Mouse (Mus musculus): ENCODE measurements around the gene Fam69a. TPM values are rescaled to one million over a fixed set of nuclear protein-coding genes. Genes with fewer than 3 reads are reported as not detected.

Fam69a gene
- polyA plus RNA-seq, 1 experiment: 0.30 TPM

GRCm38 (mm10) chr5:107936625-107937389, 50.1 kb downstream of the Fam69a start:
- Histone ChIP-seq H3K4me1 (ENCODE audit: control insufficient read depth, insufficient read depth, insufficient read length, low read length) (no peaks in the 10 kb centered on the region), H3K27me3 (ENCODE audit: control insufficient read depth, insufficient read depth, low read length) (no peaks in the 10 kb centered on the region), H3K36me3 (ENCODE audit: control insufficient read depth, insufficient read depth, low read length) (no peaks in the 10 kb centered on the region), H3K4me3 (ENCODE audit: low read depth, low read length) (no peak overlapping the region), H3K27ac (ENCODE audit: insufficient read depth, low read depth, low read length) (no peak overlapping the region)
- WGBS: 87% methylated on average over 10 of the region's 10 CpGs
- TF ChIP-seq CTCF (IDR thresholded peaks at IDR 0.05; ENCODE audit: extremely low read depth, insufficient read length, insufficient replicate concordance, low read depth, low read length): no peak
- no peak for TF ChIP-seq POLR2A (IDR thresholded peaks at IDR 0.05; ENCODE audit: low read depth, low read length)

- Histone ChIP-seq H3K27me3 (ENCODE audit: control insufficient read depth, insufficient read depth, low read length) (no peaks in the 10 kb centered on the region), H3K27ac (ENCODE audit: insufficient read depth, low read depth, low read length) (no peak overlapping the region), H3K4me1 (ENCODE audit: control insufficient read depth, insufficient read depth, insufficient read length, low read length) (no peaks in the 10 kb centered on the region), H3K36me3 (ENCODE audit: control insufficient read depth, insufficient read depth, low read length) (no peaks in the 10 kb centered on the region), H3K4me3 (ENCODE audit: low read depth, low read length) (no peak overlapping the region)
- WGBS: 91% methylated on average over 10 of the region's 10 CpGs
- TF ChIP-seq CTCF (IDR thresholded peaks at IDR 0.05; ENCODE audit: extremely low read depth, insufficient read length, insufficient replicate concordance, low read depth, low read length): no peak
- no peak for TF ChIP-seq POLR2A (IDR thresholded peaks at IDR 0.05; ENCODE audit: low read depth, low read length)
Measured at GRCm38 (mm10) chr5:107934770-107935543, 51.9 kb downstream of the Fam69a start.

- TF ChIP-seq CTCF (IDR thresholded peaks at IDR 0.05; ENCODE audit: extremely low read depth, insufficient read length, insufficient replicate concordance, low read depth, low read length) (no peak), POLR2A (IDR thresholded peaks at IDR 0.05; ENCODE audit: low read depth, low read length) (no peak)
- Histone ChIP-seq H3K4me3 (ENCODE audit: low read depth, low read length) (no peak overlapping the region), H3K27me3 (ENCODE audit: control insufficient read depth, insufficient read depth, low read length) (no peaks in the 10 kb centered on the region), H3K27ac (ENCODE audit: insufficient read depth, low read depth, low read length) (no peak overlapping the region), H3K4me1 (ENCODE audit: control insufficient read depth, insufficient read depth, insufficient read length, low read length) (no peaks in the 10 kb centered on the region), H3K36me3 (ENCODE audit: control insufficient read depth, insufficient read depth, low read length) (no peaks in the 10 kb centered on the region)
- 78% methylated on average over 4 of the region's 4 CpGs for WGBS
Measured at GRCm38 (mm10) chr5:107933202-107933974, 53.5 kb downstream of the Fam69a start.

GRCm38 (mm10) chr5:107932556-107932955, 54.3 kb downstream of the Fam69a start:
- WGBS: 50% methylated on average over 2 of the region's 2 CpGs
- Histone ChIP-seq H3K27ac (ENCODE audit: insufficient read depth, low read depth, low read length) (no peak overlapping the region), H3K36me3 (ENCODE audit: control insufficient read depth, insufficient read depth, low read length) (no peaks in the 10 kb centered on the region), H3K4me1 (ENCODE audit: control insufficient read depth, insufficient read depth, insufficient read length, low read length) (no peaks in the 10 kb centered on the region), H3K27me3 (ENCODE audit: control insufficient read depth, insufficient read depth, low read length) (no peaks in the 10 kb centered on the region), H3K4me3 (ENCODE audit: low read depth, low read length) (no peak overlapping the region)
- no peak for TF ChIP-seq CTCF (IDR thresholded peaks at IDR 0.05; ENCODE audit: extremely low read depth, insufficient read length, insufficient replicate concordance, low read depth, low read length)
- TF ChIP-seq POLR2A (IDR thresholded peaks at IDR 0.05; ENCODE audit: low read depth, low read length): no peak

- Histone ChIP-seq H3K36me3 (ENCODE audit: control insufficient read depth, insufficient read depth, low read length) (no peaks in the 10 kb centered on the region), H3K27ac (ENCODE audit: insufficient read depth, low read depth, low read length) (no peak overlapping the region), H3K27me3 (ENCODE audit: control insufficient read depth, insufficient read depth, low read length) (no peaks in the 10 kb centered on the region), H3K4me1 (ENCODE audit: control insufficient read depth, insufficient read depth, insufficient read length, low read length) (no peaks in the 10 kb centered on the region), H3K4me3 (ENCODE audit: low read depth, low read length) (no peak overlapping the region)
- no peak for TF ChIP-seq CTCF (IDR thresholded peaks at IDR 0.05; ENCODE audit: extremely low read depth, insufficient read length, insufficient replicate concordance, low read depth, low read length)
- TF ChIP-seq POLR2A (IDR thresholded peaks at IDR 0.05; ENCODE audit: low read depth, low read length): no peak
- whole genome bisulfite sequencing: 69% methylated on average over 11 of the region's 11 CpGs
Measured at GRCm38 (mm10) chr5:107926550-107927249, 60.2 kb downstream of the Fam69a start.

- Histone ChIP-seq H3K4me3 (ENCODE audit: low read depth, low read length) (no peak overlapping the region), H3K36me3 (ENCODE audit: control insufficient read depth, insufficient read depth, low read length) (no peaks in the 10 kb centered on the region), H3K4me1 (ENCODE audit: control insufficient read depth, insufficient read depth, insufficient read length, low read length) (no peaks in the 10 kb centered on the region), H3K27me3 (ENCODE audit: control insufficient read depth, insufficient read depth, low read length) (no peaks in the 10 kb centered on the region), H3K27ac (ENCODE audit: insufficient read depth, low read depth, low read length) (no peak overlapping the region)
- no peak for TF ChIP-seq CTCF (IDR thresholded peaks at IDR 0.05; ENCODE audit: extremely low read depth, insufficient read length, insufficient replicate concordance, low read depth, low read length)
- TF ChIP-seq POLR2A (IDR thresholded peaks at IDR 0.05; ENCODE audit: low read depth, low read length): no peak
- 87% methylated on average over 8 of the region's 8 CpGs for whole genome bisulfite sequencing
Measured at GRCm38 (mm10) chr5:107924564-107924963, 62.3 kb downstream of the Fam69a start.

All from small intestine, adult 2 months (tissue).